Mouse (Mus musculus) heart, postnatal 14 days (tissue): ENCODE results near the gene Cox6a2. TPM values are rescaled to one million over a fixed set of nuclear protein-coding genes. Genes with fewer than 3 reads are reported as not detected.
A peak's percentile ranks its signal among the peaks of the same experiment; 100 is the strongest.
"Not testable (repeated sequence)": the region's sequence is repeated elsewhere in the genome, so short reads cannot be mapped to it uniquely, and the experiment has no call there.

Source experiments
- DNase-seq, 2 experiments: peaks; one replicate each; pipeline ENCODE4 v3.0.0; 2021 to 2022
- intact Hi-C: fragments of 180-260 bp; cut with DNase I; formaldehyde crosslinking; loops from one replicate; pipeline ENCODE4 v1.15.1; 2025
- total RNA-seq, 2 experiments: library from RNA; stranded (reverse); gene quantifications; 2 replicates each; pipeline ENCODE4 v1.2.3; 2021

Gene Cox6a2
- total RNA-seq, 2 experiments from 2014 or later: 1,548 to 1,671 TPM

- intact Hi-C loops: loop anchor here (2.0 kb wide), 1 partner anchor 108 kb away; no protein-coding TSS in a partner anchor
These were observed 30.8 kb upstream of the Cox6a2 start, which contains the start of gene Armc5 for GRCm38 (mm10) chr7:128236856-128237592. Gene Armc5, plus strand, starts transcription at chr7:128237342.

GRCm38 (mm10) chr7:128236426-128236825 lies 30.2 kb upstream of the Cox6a2 start:
- intact Hi-C loops: loop anchor here (2.0 kb wide), 1 partner anchor 108 kb away; no protein-coding TSS in a partner anchor
- DNase-seq: no peak

More at GRCm38 (mm10) chr7:128236856-128237592, 30.8 kb upstream of the Cox6a2 start, which contains the start of gene Armc5:
- peak; percentile 90 to 93 for DNase-seq

GRCm38 (mm10) chr7:128235481-128235880 lies 29.3 kb upstream of the Cox6a2 start:
- intact Hi-C loops: no loop called here
- no peak for DNase-seq

- intact Hi-C loops: no loop called here
These were observed 28.6 kb upstream of the Cox6a2 start for GRCm38 (mm10) chr7:128234796-128235195.

GRCm38 (mm10) chr7:128231741-128232140 lies 25.6 kb upstream of the Cox6a2 start:
- intact Hi-C loops: no loop called here
- DNase-seq: no peak

More at GRCm38 (mm10) chr7:128234796-128235195, 28.6 kb upstream of the Cox6a2 start:
- DNase-seq: no peak

GRCm38 (mm10) chr7:128220936-128221335 lies 14.7 kb upstream of the Cox6a2 start:
- DNase-seq: no peak
- intact Hi-C loops: no loop called here

GRCm38 (mm10) chr7:128219952-128220351 lies 13.8 kb upstream of the Cox6a2 start:
- no peak for DNase-seq
- intact Hi-C loops: no loop called here

GRCm38 (mm10) chr7:128209826-128210225 lies 3.6 kb upstream of the Cox6a2 start:
- intact Hi-C loops: loop anchor here (2.0 to 10.0 kb wide), 2 partner anchors 105 to 265 kb away; partner anchors contain the start of gene Prss36
- no peak for DNase-seq

- peak; percentile 53 to 77 for DNase-seq
- intact Hi-C loops: loop anchor here (2.0 to 10.0 kb wide), 2 partner anchors 103 to 263 kb away; partner anchors contain the start of gene Prss36
These were observed 2.0 kb upstream of the Cox6a2 start for GRCm38 (mm10) chr7:128208187-128208586.

- peak; percentile 14 to 23 for DNase-seq
- intact Hi-C loops: loop anchor here (10.0 kb wide), 1 partner anchor 261 kb away; the partner anchor contains the start of gene Prss36
These were observed 492 bp downstream of the Cox6a2 start for GRCm38 (mm10) chr7:128205695-128206094.

- DNase-seq: no peak
- intact Hi-C loops: loop anchor here (10.0 kb wide), 1 partner anchor 259 kb away; the partner anchor contains the start of gene Prss36
These were observed 2.0 kb downstream of the Cox6a2 start for GRCm38 (mm10) chr7:128204179-128204578.

GRCm38 (mm10) chr7:128203071-128203470 lies 3.1 kb downstream of the Cox6a2 start:
- peak in 1 of 2 experiments; percentile 22 for DNase-seq
- intact Hi-C loops: loop anchor here (10.0 kb wide), 1 partner anchor 258 kb away; the partner anchor contains the start of gene Prss36

GRCm38 (mm10) chr7:128201607-128202006 lies 4.6 kb downstream of the Cox6a2 start:
- DNase-seq: no peak
- intact Hi-C loops: loop anchor here (10.0 kb wide), 1 partner anchor 257 kb away; the partner anchor contains the start of gene Prss36

GRCm38 (mm10) chr7:128181691-128182090 lies 24.5 kb downstream of the Cox6a2 start:
- intact Hi-C loops: no loop called here
- DNase-seq: no peak

GRCm38 (mm10) chr7:128180546-128180945 lies 25.6 kb downstream of the Cox6a2 start:
- DNase-seq: no peak
- intact Hi-C loops: no loop called here

GRCm38 (mm10) chr7:128180126-128180525 lies 26.1 kb downstream of the Cox6a2 start:
- intact Hi-C loops: no loop called here
- no peak for DNase-seq

- DNase-seq: no peak
- intact Hi-C loops: no loop called here
These were observed 27.8 kb downstream of the Cox6a2 start for GRCm38 (mm10) chr7:128178385-128178784.

- no peak for DNase-seq
- intact Hi-C loops: no loop called here
These were observed 36.2 kb downstream of the Cox6a2 start for GRCm38 (mm10) chr7:128169996-128170395.

GRCm38 (mm10) chr7:128166391-128166790 lies 39.8 kb downstream of the Cox6a2 start:
- intact Hi-C loops: no loop called here

GRCm38 (mm10) chr7:128164001-128164400 lies 42.2 kb downstream of the Cox6a2 start:
- intact Hi-C loops: no loop called here
- no peak for DNase-seq

More at GRCm38 (mm10) chr7:128166391-128166790, 39.8 kb downstream of the Cox6a2 start:
- no peak for DNase-seq

GRCm38 (mm10) chr7:128158688-128159354 lies 47.4 kb downstream of the Cox6a2 start:
- DNase-seq, intact Hi-C loops: not testable (repeated sequence)
